Mouse (Mus musculus) limb, embryonic 11.5 days (tissue): ENCODE data around the gene Krtcap2. TPM values are rescaled to one million over a fixed set of nuclear protein-coding genes. Genes with fewer than 3 reads are reported as not detected.

Experiments
- ATAC-seq: fragments of 200-750 bp; cut with Nextera tagmentation; 2 replicates; pipeline ENCODE4 v1.8.0; 2017; ENCODE audit warnings: low read depth; ENCODE audit not compliant: insufficient number of reproducible peaks, low FRiP score, low TSS enrichment
- DNase-seq: peaks from one replicate; pipeline ENCODE4 v3.0.0-alpha.2; 2015; ENCODE audit warnings: low spot score
- H3K27ac ChIP-seq: fragments of 300-500 bp; sonication (generic); replicated peaks from 2 replicates; pipeline ENCODE4 v1.5.1; 2014; ENCODE audit warnings: low read depth, mild to moderate bottlenecking, low read length
- H3K27me3 ChIP-seq: fragments of 300-500 bp; sonication (generic); 2 replicates; pipeline ENCODE4 v1.6.1; 2014; ENCODE audit warnings: mild to moderate bottlenecking, low read length, mixed read lengths; ENCODE audit not compliant: control insufficient read depth, insufficient read depth
- H3K36me3 ChIP-seq: fragments of 300-500 bp; sonication (generic); 2 replicates; pipeline ENCODE4 v1.6.1; 2014; ENCODE audit warnings: mild to moderate bottlenecking, low read length, moderate library complexity, mixed read lengths; ENCODE audit not compliant: control insufficient read depth, insufficient read depth
- H3K4me1 ChIP-seq: fragments of 300-500 bp; sonication (generic); 2 replicates; pipeline ENCODE4 v1.6.1; 2014; ENCODE audit warnings: low read length, mixed read lengths; ENCODE audit not compliant: control insufficient read depth, insufficient read depth
- H3K4me2 ChIP-seq: fragments of 300-500 bp; sonication (generic); 2 replicates; pipeline ENCODE4 v1.6.1; 2014; ENCODE audit warnings: low read depth, mild to moderate bottlenecking, moderate library complexity; ENCODE audit not compliant: severe bottlenecking
- H3K4me3 ChIP-seq: fragments of 300-500 bp; sonication (generic); 2 replicates; pipeline ENCODE4 v1.5.1; 2014; ENCODE audit warnings: low read depth, low read length
- H3K9ac ChIP-seq: fragments of 300-500 bp; sonication (generic); 2 replicates; pipeline ENCODE4 v1.6.1; 2014; ENCODE audit warnings: mild to moderate bottlenecking, low read length
- H3K9me3 ChIP-seq: fragments of 300-500 bp; sonication (generic); 2 replicates; pipeline ENCODE4 v1.6.1; 2016; ENCODE audit warnings: low read length; ENCODE audit not compliant: control insufficient read depth
- WGBS: fragments of 180-500 bp; shearing (Covaris S2); extraction: QIAGEN DNeasy Blood & Tissue Kit; methylation state at CpG from one replicate; pipeline ENCODE4 v1.1.7; 2014; 5-methylcytosine and 5-hydroxymethylcytosine counted together
- polyA plus RNA-seq: library from polyadenylated mRNA; unstranded; fragments of >200 nt; fragmentation: Nextera tagmentation; extraction: Ambion mirVana; gene quantifications from 2 replicates; pipeline ENCODE4 v1.2.1, GENCODE M21; 2014

Krtcap2 gene
- polyA plus RNA-seq, 1 experiment from 2014 or later = 295 TPM

DNA sequence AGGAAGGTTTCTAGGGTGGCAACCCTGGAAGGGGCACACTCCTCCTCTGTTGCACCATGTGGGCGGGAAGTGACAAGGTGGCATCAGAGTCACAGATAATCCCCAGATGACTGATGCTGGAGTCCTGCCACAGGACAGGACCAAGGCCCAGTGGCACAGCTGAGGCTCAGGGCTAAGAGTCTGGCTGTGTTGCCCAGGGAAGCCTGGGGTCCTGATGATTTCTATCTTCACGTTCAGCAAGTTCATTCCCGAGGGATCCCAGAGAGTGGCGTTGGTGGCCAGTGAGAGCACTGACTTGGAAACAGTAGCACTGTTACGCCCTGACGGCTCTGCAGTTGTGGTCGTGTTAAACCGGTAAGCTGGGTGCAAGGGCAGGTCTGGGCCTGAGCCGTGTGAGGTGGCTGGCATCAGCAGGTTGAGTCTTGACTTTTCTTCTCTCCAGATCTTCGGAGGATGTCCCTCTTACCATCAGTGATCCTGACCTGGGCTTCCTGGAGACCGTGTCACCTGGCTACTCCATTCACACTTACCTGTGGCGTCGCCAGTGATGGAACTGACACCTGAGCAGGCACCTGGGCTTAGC, 37.6 kb upstream of the Krtcap2 start:
- Histone ChIP-seq H3K9me3 (no peaks in the 10 kb centered on the region), H3K36me3 (peaks cover 34% of the 10 kb centered on the region), H3K4me1 (0 out of 2 replicates have a peak, but pooled peaks cover 3% of the 10 kb centered on the region), H3K4me2 (no peak overlapping the region), H3K9ac (no peak overlapping the region), H3K4me3 (no peak overlapping the region), H3K27ac (no peak overlapping the region), H3K27me3 (no peaks in the 10 kb centered on the region)
- no peak for ATAC-seq
- WGBS = 84% methylated on average over 13 of the region's 13 CpGs
- no peak for DNase-seq

GRCm38 (mm10) chr3:89208736-89209135, 37.0 kb upstream of the Krtcap2 start:
- no peak overlapping the region for H3K4me2 ChIP-seq
- H3K4me3 ChIP-seq = no peak overlapping the region
- ATAC-seq = no peak
- no peaks in the 10 kb centered on the region for H3K4me1 ChIP-seq
- peaks cover 34% of the 10 kb centered on the region for H3K36me3 ChIP-seq
- H3K27ac ChIP-seq = no peak overlapping the region
- DNase-seq = no peak
- no peaks in the 10 kb centered on the region for H3K9me3 ChIP-seq
- no peaks in the 10 kb centered on the region for H3K27me3 ChIP-seq
- WGBS = 91% methylated on average over 6 of the region's 6 CpGs
- H3K9ac ChIP-seq = no peak overlapping the region

DNA sequence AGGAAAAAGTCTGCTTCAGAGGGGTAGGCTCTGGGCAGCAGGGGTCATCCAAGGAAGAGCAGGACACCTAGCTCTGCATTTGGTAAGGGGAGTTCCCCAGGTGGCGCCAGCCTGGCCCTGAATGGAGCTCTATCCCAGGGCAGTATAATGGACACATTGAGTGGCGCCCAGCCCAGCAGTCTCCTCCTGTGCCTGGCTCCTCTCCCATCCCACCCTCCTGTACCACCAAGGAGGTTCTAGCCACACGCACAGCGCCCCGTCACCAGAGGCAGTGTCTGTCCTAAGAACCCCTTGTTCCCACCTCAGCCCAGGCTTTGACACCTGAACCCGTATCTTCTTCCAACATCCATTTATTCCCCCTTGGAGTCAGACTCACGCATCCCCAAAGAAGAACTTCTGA, 36.0 kb upstream of the Krtcap2 start:
- no peak for ATAC-seq
- H3K4me3 ChIP-seq = no peak overlapping the region
- H3K27me3 ChIP-seq = no peaks in the 10 kb centered on the region
- DNase-seq = no peak
- WGBS = 91% methylated on average over 7 of the region's 7 CpGs
- no peak overlapping the region for H3K9ac ChIP-seq
- peaks cover 34% of the 10 kb centered on the region for H3K36me3 ChIP-seq
- no peaks in the 10 kb centered on the region for H3K4me1 ChIP-seq
- no peak overlapping the region for H3K27ac ChIP-seq
- no peak overlapping the region for H3K4me2 ChIP-seq
- H3K9me3 ChIP-seq = no peaks in the 10 kb centered on the region

DNA sequence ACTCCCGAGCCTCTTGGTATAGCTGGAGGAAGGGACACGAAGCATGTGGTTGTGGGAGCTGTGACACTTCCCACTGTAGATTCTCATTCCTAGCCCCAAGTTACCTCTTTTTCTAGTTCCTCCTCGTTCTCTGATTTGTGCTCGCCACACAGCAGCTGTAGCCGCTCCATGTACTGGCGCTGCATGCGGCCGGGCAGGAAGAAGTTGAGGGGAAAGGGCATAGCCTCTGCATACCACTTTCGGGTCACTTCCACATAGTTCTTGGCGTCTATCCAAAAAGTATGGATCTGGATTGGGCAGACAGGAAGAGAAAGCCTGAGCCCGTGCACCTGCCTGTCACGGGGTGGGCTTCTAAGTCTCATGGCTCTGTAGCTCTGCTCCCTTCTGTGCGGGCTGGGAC, 35.6 kb upstream of the Krtcap2 start:
- no peak overlapping the region for H3K4me3 ChIP-seq
- WGBS = 90% methylated on average over 13 of the region's 13 CpGs
- no peak overlapping the region for H3K27ac ChIP-seq
- no peak for DNase-seq
- no peak overlapping the region for H3K9ac ChIP-seq
- no peaks in the 10 kb centered on the region for H3K27me3 ChIP-seq
- peaks cover 34% of the 10 kb centered on the region for H3K36me3 ChIP-seq
- no peak for ATAC-seq
- no peaks in the 10 kb centered on the region for H3K9me3 ChIP-seq
- peaks cover under 1% of the 10 kb centered on the region for H3K4me1 ChIP-seq
- H3K4me2 ChIP-seq = no peak overlapping the region

DNA sequence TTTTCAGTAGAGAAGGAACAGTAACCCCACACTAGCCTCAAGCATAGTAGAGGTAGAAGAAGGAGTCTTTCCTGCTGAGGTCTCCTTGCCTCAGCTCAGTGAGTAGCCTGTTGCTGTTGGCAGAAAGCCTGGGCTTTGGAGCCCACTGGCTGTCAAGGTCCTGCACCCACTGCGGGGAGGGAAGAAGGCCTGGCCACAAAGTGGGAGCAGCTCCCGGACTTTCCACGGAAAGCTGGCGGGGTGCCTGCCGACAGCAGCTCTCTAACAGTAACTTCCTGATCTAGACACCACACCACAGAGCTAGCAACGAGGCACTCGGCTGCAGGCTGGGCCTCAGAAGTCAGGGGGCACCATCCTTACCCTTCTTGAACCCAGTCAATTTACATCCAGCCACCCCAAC, 35.0 kb upstream of the Krtcap2 start:
- no peak overlapping the region for H3K27ac ChIP-seq
- H3K4me3 ChIP-seq = no peak overlapping the region
- DNase-seq = no peak
- H3K27me3 ChIP-seq = no peaks in the 10 kb centered on the region
- H3K4me2 ChIP-seq = no peak overlapping the region
- peaks cover 7% of the 10 kb centered on the region for H3K4me1 ChIP-seq
- ATAC-seq = no peak
- peaks cover 33% of the 10 kb centered on the region for H3K36me3 ChIP-seq
- H3K9me3 ChIP-seq = no peaks in the 10 kb centered on the region
- 83% methylated on average over 7 of the region's 7 CpGs for WGBS
- no peak overlapping the region for H3K9ac ChIP-seq

GRCm38 (mm10) chr3:89213803-89214530, 31.8 kb upstream of the Krtcap2 start:
- H3K4me1 ChIP-seq = peaks cover 7% of the 10 kb centered on the region
- H3K4me3 ChIP-seq = peak overlapping the region; percentile 73
- peak overlapping the region; percentile 75 for H3K4me2 ChIP-seq
- WGBS = under 1% methylated on average over 69 of the region's 69 CpGs
- peak; percentile 91 for ATAC-seq
- H3K9ac ChIP-seq = peak overlapping the region; percentile 76
- no peaks in the 10 kb centered on the region for H3K27me3 ChIP-seq
- peaks cover 12% of the 10 kb centered on the region for H3K36me3 ChIP-seq
- H3K9me3 ChIP-seq = no peaks in the 10 kb centered on the region
- peak; percentile 96 for DNase-seq
- peak overlapping the region; percentile 98 for H3K27ac ChIP-seq

DNA sequence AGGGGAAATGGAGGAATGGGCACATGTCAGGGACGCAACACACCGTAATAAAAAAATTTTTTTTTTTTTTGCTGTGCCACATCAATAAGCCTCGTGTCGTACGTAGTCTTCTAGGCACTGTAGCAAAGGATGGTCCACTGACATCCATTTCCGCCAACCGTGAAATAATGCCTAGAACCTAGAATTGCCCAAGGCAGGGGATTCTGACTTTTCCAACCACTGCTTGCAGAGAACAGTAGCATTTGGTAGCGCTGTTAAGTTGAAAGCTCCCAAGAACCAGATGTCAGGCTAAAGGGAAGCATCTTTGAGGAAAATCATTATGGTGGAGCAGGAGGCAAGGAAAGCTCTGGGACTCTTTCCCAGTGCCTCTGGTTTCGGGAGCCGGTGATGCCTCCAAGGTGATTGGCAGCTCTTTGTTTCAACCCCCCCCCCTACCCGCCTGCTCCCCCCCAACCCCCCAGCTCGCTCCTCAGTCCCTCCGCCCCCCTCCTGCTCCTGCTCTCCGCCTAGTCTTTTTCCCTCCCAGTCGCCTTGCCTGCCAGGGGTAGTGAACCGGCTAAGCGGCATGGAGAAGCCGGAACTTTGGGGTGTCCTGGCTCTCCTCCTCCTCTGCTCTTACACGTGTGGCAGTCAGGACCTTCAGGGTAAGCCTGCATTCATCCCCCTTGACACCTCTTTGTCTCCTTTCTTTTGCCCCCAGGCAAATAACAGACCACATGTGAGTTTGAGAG, 30.9 kb upstream of the Krtcap2 start, which contains the start of gene Thbs3:
Gene Thbs3, plus strand, starts transcription at position 500 of the 731 bp plus-strand sequence.
- DNase-seq = peak; percentile 64
- WGBS = under 1% methylated on average over 17 of the region's 19 CpGs
- no peaks in the 10 kb centered on the region for H3K27me3 ChIP-seq
- peak within 1 kb of the TSS; percentile 98 for H3K27ac ChIP-seq
- peak within 1 kb of the TSS; percentile 73 for H3K4me3 ChIP-seq
- H3K36me3 ChIP-seq = peaks cover 3% of the 10 kb centered on the region; the same call in 1 of the 2 replicates
- ATAC-seq = no peak
- H3K4me2 ChIP-seq = peak within 1 kb of the TSS; percentile 75
- peaks cover 7% of the 10 kb centered on the region for H3K4me1 ChIP-seq
- H3K9ac ChIP-seq = peak within 1 kb of the TSS; percentile 74
- no peaks in the 10 kb centered on the region for H3K9me3 ChIP-seq

- no peak overlapping the region for H3K27ac ChIP-seq
- DNase-seq = peak; percentile 93
- H3K9me3 ChIP-seq = no peaks in the 10 kb centered on the region
- 0 out of 2 replicates have a peak, but pooled peaks have one; percentile 28 for ATAC-seq
- 0% methylated on average over 6 of the region's 6 CpGs for WGBS
- H3K27me3 ChIP-seq = no peaks in the 10 kb centered on the region
- peak overlapping the region; percentile 75 for H3K4me2 ChIP-seq
- no peaks in the 10 kb centered on the region; the same call in 1 of the 2 replicates for H3K36me3 ChIP-seq
- peaks cover 7% of the 10 kb centered on the region for H3K4me1 ChIP-seq
- peak overlapping the region; percentile 69 for H3K9ac ChIP-seq
- peak overlapping the region; percentile 73 for H3K4me3 ChIP-seq
Observed at GRCm38 (mm10) chr3:89215853-89216252, 29.9 kb upstream of the Krtcap2 start.
